Mouse (Mus musculus) kidney, adult 2 months (tissue): ENCODE data around the gene Spata13.

ENCODE experiments used
- CTCF ChIP-seq: fragments of 200-500 bp; conservative IDR thresholded peaks from 2 replicates; pipeline ENCODE4 v1.5.1; 2011; ENCODE audit warnings: low read depth, mild to moderate bottlenecking, control low read depth, low read length, moderate library complexity, mixed read lengths; ENCODE audit not compliant: insufficient read depth, insufficient read length
- POLR2A ChIP-seq: fragments of 200-500 bp; IDR thresholded peaks from one replicate; pipeline ENCODE4 v1.6.1; 2011; ENCODE audit warnings: low read depth, low read length, control low read depth

DNA sequence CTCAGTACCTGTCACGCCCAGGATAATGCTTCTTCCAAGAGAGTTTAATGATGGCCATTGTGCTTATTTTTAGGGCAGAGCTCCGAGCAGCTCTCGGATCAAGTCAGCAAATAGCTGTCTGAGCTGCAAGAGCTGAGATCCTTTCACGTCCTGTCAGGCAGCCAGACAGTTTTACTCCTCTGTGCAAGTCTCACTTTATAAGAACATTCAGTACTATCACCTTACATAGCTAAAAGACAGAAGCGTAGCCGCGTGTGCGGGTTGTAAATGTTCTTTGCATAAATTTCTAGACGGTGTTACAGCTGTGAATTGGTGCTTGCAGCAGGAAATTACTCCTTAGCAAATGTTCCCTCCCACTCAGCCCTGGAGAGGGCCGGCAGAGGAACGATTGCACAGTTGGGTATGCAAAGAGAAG is 59.3 kb downstream of the Spata13 start:
- TF ChIP-seq CTCF (no peak), POLR2A (no peak)
